Mouse (Mus musculus) layer of hippocampus, adult 9-11 months (tissue): ENCODE results near the gene Hs3st3b1.

ENCODE experiments used
- DNase-seq: peaks from one replicate; pipeline ENCODE4 v3.0.0; 2022

Hs3st3b1 gene

DNA sequence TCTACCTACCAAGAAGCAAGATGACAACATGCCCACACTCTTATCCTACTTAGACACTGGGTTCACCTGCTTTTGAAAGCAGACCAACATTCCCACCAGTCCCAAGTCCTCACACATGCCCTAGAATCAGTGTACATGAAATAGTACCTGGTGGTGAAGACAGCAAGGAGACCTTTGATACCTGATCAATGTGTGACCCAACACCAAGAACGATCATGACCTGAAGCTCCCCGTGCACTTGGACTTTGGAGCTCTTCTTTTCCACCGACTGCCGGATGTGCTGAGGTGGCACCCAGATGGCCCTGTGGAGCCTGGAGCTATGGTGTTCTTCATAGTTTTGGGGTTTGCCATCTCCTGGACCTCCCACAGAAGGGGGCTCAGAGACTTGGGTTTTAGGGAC, 43.5 kb downstream of the Hs3st3b1 start:
- DNase-seq: no peak

DNA sequence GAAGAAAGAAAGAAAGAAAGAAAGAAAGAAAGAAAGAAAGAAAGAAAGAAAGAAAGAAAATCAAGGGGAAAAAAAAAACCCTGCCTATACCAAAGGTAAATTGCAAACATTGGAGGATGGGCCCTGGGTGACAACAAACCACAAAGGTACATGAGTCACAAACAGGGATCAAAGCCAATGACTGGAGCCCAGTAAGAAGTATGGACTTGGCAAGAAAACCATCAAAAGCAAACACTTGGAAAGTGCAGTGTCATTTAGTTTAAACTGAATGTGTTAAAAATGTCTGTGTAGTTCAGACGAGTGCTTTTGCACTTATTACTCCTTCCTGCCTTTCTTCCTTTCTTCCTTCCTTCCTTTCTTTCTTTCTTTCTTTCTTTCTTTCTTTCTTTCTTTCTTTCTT, 59.3 kb downstream of the Hs3st3b1 start:
- DNase-seq: no peak

GRCm38 (mm10) chr11:63861982-63862381, 60.1 kb downstream of the Hs3st3b1 start:
- DNase-seq: no peak

DNA sequence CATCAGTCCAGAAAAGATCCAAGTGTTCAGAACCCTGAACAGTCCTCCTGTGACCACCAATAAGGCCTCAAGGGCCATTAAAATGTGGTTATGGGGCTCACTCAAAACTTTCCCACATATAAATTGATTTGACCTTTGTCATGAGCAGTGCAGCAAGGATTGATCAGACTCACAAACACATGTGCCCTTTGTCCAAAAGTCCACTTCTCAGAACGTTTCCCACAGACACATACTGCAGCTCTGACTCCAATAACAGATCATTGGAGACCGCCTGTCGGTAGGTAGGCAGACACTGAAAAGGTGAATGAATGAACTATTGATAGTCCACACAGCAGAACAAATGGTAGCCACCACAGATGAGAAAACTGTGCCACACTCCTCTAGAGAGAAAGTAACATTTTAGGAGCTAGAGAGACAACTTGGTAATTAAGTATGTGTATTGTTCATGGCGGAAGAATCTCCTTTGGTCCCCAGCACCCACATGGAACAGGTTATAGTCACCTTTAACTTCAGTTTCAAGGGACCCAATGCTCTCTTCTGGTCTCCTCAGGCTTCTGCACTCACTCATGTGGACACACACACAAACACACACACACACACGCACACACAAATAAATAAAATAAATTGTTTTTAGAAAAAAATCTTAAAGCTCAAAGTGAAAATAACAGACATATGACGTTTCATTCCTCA, 70.9 kb downstream of the Hs3st3b1 start:
- no peak for DNase-seq

DNA sequence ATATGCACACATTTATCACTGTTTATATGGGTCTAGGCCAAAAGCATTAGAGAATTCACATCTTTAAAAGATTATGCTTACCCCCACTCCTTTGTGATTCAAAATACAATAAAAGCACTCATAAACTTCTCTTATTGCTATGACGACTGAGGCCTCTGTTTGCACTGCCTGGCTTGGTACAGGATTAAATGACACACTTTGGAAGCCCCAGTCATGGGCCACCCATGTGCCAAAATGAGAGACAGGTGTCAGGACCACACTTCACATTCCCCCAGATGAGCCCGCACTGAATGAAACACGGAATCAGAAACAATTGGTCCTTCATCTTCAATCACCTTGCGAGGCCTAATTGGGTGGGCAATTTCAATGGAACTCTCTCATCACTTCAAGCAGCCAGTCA, 71.8 kb downstream of the Hs3st3b1 start:
- DNase-seq: no peak

GRCm38 (mm10) chr11:63845379-63845778, 76.7 kb downstream of the Hs3st3b1 start:
- no peak for DNase-seq

- no peak for DNase-seq
Measured at GRCm38 (mm10) chr11:63844701-63845100, 77.4 kb downstream of the Hs3st3b1 start.

- DNase-seq: no peak
Measured at GRCm38 (mm10) chr11:63837526-63837925, 84.6 kb downstream of the Hs3st3b1 start.
